Mouse (Mus musculus) CH12.LX (cell line): Measurements from ENCODE around the gene Slc38a10. TPM values are rescaled to one million over a fixed set of nuclear protein-coding genes. Genes with fewer than 3 reads are reported as not detected.

ENCODE experiments used
- DNase-seq: peaks from one replicate; pipeline ENCODE4 v3.0.0-alpha.2; 2013; ENCODE audit errors: extremely low read depth
- H3K27ac ChIP-seq: 2 replicates; pipeline ENCODE4 v1.5.1; 2012; ENCODE audit warnings: low read depth, mild to moderate bottlenecking, control low read depth, moderate library complexity; ENCODE audit not compliant: insufficient read depth
- H3K27me3 ChIP-seq: replicated peaks from 2 replicates; pipeline ENCODE3; 2012; ENCODE audit warnings: inconsistent platforms
- H3K36me3 ChIP-seq, 2 experiments: replicated peaks in 1 of 2; 2 replicates each; pipeline versions ENCODE3 to v1.6.1; 2012; ENCODE audit warnings: inconsistent platforms in 1 of 2, low read length in 1 of 2, mild to moderate bottlenecking in 1 of 2, mixed read lengths in 1 of 2, moderate library complexity in 1 of 2; ENCODE audit not compliant: control insufficient read depth in 1 of 2, insufficient read depth in 1 of 2
- H3K4me1 ChIP-seq, 2 experiments: 2 replicates each; pipeline ENCODE4 v1.6.1; 2012; ENCODE audit warnings: inconsistent platforms in 1 of 2, moderate library complexity in 1 of 2; ENCODE audit not compliant: insufficient read depth in 2 of 2, control insufficient read depth in 1 of 2
- H3K4me2 ChIP-seq: 2 replicates; pipeline ENCODE4 v1.6.1; 2012; ENCODE audit warnings: low read depth, mild to moderate bottlenecking, control low read depth; ENCODE audit not compliant: poor library complexity, insufficient read depth, severe bottlenecking
- H3K4me3 ChIP-seq, 3 experiments: fragments of 150-350 bp in 1 of 3; sonication (generic) in 1 of 3; replicated peaks in 1 of 3; 2 replicates each; pipeline versions ENCODE3 to v1.5.1; 2011 to 2012; ENCODE audit warnings: low read depth in 2 of 3, low read length in 2 of 3, mild to moderate bottlenecking in 2 of 3, moderate library complexity in 2 of 3, control low read depth in 1 of 3, improper control_type of control experiment in 1 of 3, inconsistent platforms in 1 of 3, mixed read lengths in 1 of 3; ENCODE audit not compliant: poor library complexity in 1 of 3
- H3K79me2 ChIP-seq: replicated peaks from 2 replicates; pipeline ENCODE4 v1.6.1; 2012; ENCODE audit warnings: mild to moderate bottlenecking, moderate library complexity; ENCODE audit not compliant: control insufficient read depth, poor library complexity, insufficient read depth, severe bottlenecking; ENCODE audit errors: extremely low read depth
- H3K9ac ChIP-seq: 2 replicates; pipeline ENCODE4 v1.6.1; 2012; ENCODE audit warnings: low read depth, mild to moderate bottlenecking, control low read depth, moderate library complexity; ENCODE audit not compliant: insufficient read depth
- H3K9me3 ChIP-seq: replicated peaks from 2 replicates; pipeline ENCODE3; 2012; ENCODE audit warnings: low read length, inconsistent platforms, mixed read lengths
- CHD2 ChIP-seq: IDR thresholded peaks from 2 replicates; pipeline ENCODE4 v1.6.1; 2011; ENCODE audit warnings: low read length, improper control_type of control experiment
- CTCF ChIP-seq, 2 experiments: IDR thresholded peaks in 1 of 2; conservative IDR thresholded peaks in 1 of 2; 2 replicates each; pipeline ENCODE4 v1.5.1; 2011 to 2012; ENCODE audit warnings: low read depth in 2 of 2, low read length in 2 of 2, improper control_type of control experiment in 1 of 2, inconsistent platforms in 1 of 2, mild to moderate bottlenecking in 1 of 2, moderate library complexity in 1 of 2
- HCFC1 ChIP-seq: IDR thresholded peaks from 2 replicates; pipeline ENCODE4 v1.6.1; 2012; ENCODE audit warnings: low read depth, mild to moderate bottlenecking, inconsistent platforms, low read length, improper control_type of control experiment
- IRF4 ChIP-seq: IDR thresholded peaks from 2 replicates; pipeline ENCODE4 v1.6.1; 2014; ENCODE audit warnings: low read depth, mild to moderate bottlenecking, inconsistent platforms, low read length, improper control_type of control experiment
- JUND ChIP-seq: conservative IDR thresholded peaks from 2 replicates; pipeline ENCODE4 v1.6.1; 2011; ENCODE audit warnings: low read depth, low read length, improper control_type of control experiment
- KAT2A ChIP-seq: IDR thresholded peaks from 2 replicates; pipeline ENCODE4 v1.6.1; 2012; ENCODE audit warnings: low read length, improper control_type of control experiment, inconsistent platforms; ENCODE audit not compliant: insufficient replicate concordance
- MAX ChIP-seq: IDR thresholded peaks from 2 replicates; pipeline ENCODE4 v1.6.1; 2011; ENCODE audit warnings: low read length, improper control_type of control experiment
- MYC ChIP-seq: IDR thresholded peaks from 2 replicates; pipeline ENCODE4 v1.6.1; 2011; ENCODE audit warnings: low read depth, mild to moderate bottlenecking, improper control_type of control experiment, low read length
- NELFE ChIP-seq: IDR thresholded peaks from 2 replicates; pipeline ENCODE4 v1.6.1; 2011; ENCODE audit warnings: low read depth, low read length, improper control_type of control experiment
- POLR2A ChIP-seq: IDR thresholded peaks from 2 replicates; pipeline ENCODE4 v1.6.1; 2011; ENCODE audit warnings: low read depth, mild to moderate bottlenecking, improper control_type of control experiment, low read length
- POLR2AphosphoS2 ChIP-seq: IDR thresholded peaks from 2 replicates; pipeline ENCODE4 v1.6.1; 2011; ENCODE audit warnings: low read depth, low read length, improper control_type of control experiment
- RAD21 ChIP-seq: IDR thresholded peaks from 2 replicates; pipeline ENCODE4 v1.6.1; 2011; ENCODE audit warnings: low read depth, mild to moderate bottlenecking, low read length, improper control_type of control experiment, moderate library complexity
- SIN3A ChIP-seq: IDR thresholded peaks from 2 replicates; pipeline ENCODE4 v1.6.1; 2012; ENCODE audit warnings: low read length, improper control_type of control experiment, inconsistent platforms
- SMC3 ChIP-seq: IDR thresholded peaks from 2 replicates; pipeline ENCODE4 v1.6.1; 2011; ENCODE audit warnings: low read depth, low read length, improper control_type of control experiment
- TCF12 ChIP-seq: IDR thresholded peaks from 2 replicates; pipeline ENCODE4 v1.6.1; 2014; ENCODE audit warnings: low read depth, mild to moderate bottlenecking, inconsistent platforms, low read length, improper control_type of control experiment
- USF2 ChIP-seq: conservative IDR thresholded peaks from 2 replicates; pipeline ENCODE4 v1.6.1; 2011; ENCODE audit warnings: low read depth, low read length, improper control_type of control experiment
- ZC3H11A ChIP-seq: IDR thresholded peaks from 2 replicates; pipeline ENCODE4 v1.6.1; 2012; ENCODE audit warnings: low read depth, mild to moderate bottlenecking, inconsistent platforms, low read length, improper control_type of control experiment
- ZMIZ1 ChIP-seq: IDR thresholded peaks from 2 replicates; pipeline ENCODE4 v1.6.1; 2012; ENCODE audit warnings: low read depth, mild to moderate bottlenecking, inconsistent platforms, low read length, improper control_type of control experiment
- ZNF384 ChIP-seq: IDR thresholded peaks from 2 replicates; pipeline ENCODE4 v1.6.1; 2012; ENCODE audit warnings: low read depth, low read length, improper control_type of control experiment, inconsistent platforms
- dilution Hi-C: fragments of 300-500 bp; cut with MboI; formaldehyde crosslinking; loops from 2 replicates; pipeline ENCODE4 v1.14.3; 2020; ENCODE audit warnings: low sequenced_read_pairs; ENCODE audit not compliant: extremely low pct_unique_long_range_greater_than_20kb, extremely low pct_ligation_motif_present
- in situ Hi-C: fragments of 300-500 bp; cut with MboI; formaldehyde crosslinking; loops from 3 replicates; pipeline ENCODE4 v1.14.3; 2019; ENCODE audit warnings: low sequenced_read_pairs, low pct_ligation_motif_present, low pct_unique_long_range_greater_than_20kb, mixed read lengths
- polyA plus RNA-seq: library from polyadenylated mRNA; unstranded; fragments of >175 nt; gene quantifications from 2 replicates; pipeline ENCODE4 v1.2.1, GENCODE M21; 2012; ENCODE audit warnings: low read depth; ENCODE audit not compliant: insufficient read length
- total RNA-seq, 2 experiments: library from RNA; depleted of rRNA; stranded (reverse); fragments of 300-350 nt in 1 of 2; fragments of >200 nt in 1 of 2; gene quantifications; 2 replicates each; pipeline ENCODE4 v1.2.3; 2012 to 2014

Slc38a10 gene
- total and polyA plus RNA-seq, 3 experiments: 47.1 to 97.6 (median 75.6) TPM

GRCm38 (mm10) chr11:120107026-120107425, 44.1 kb downstream of the Slc38a10 start:
- Histone ChIP-seq H3K79me2 (no peaks in the 10 kb centered on the region), H3K4me1 (no peaks in the 10 kb centered on the region), H3K27me3 (no peaks in the 10 kb centered on the region), H3K36me3 (peaks cover 65 to 90% of the 10 kb centered on the region in 2 experiments), H3K4me2 (no peak overlapping the region), H3K9ac (no peak overlapping the region), H3K9me3 (no peaks in the 10 kb centered on the region), H3K4me3 (no peak overlapping the region), H3K27ac (no peak overlapping the region)
- DNase-seq: no peak
- dilution Hi-C loops (no loop called here), in situ Hi-C loops (no loop called here)
- TF ChIP-seq IRF4 (no peak), POLR2AphosphoS2 (no peak), RAD21 (no peak), ZNF384 (no peak), CHD2 (no peak), KAT2A (no peak)

- TF ChIP-seq POLR2AphosphoS2: no peak
- dilution Hi-C loops (no loop called here), in situ Hi-C loops (no loop called here)
- Histone ChIP-seq H3K4me1 (peaks cover 5 to 20% of the 10 kb centered on the region in 2 experiments), H3K27ac (no peak overlapping the region), H3K9ac (no peak overlapping the region), H3K9me3 (no peaks in the 10 kb centered on the region), H3K79me2 (no peaks in the 10 kb centered on the region; the same call in 1 of the 2 replicates), H3K36me3 (peaks cover 51 to 73% of the 10 kb centered on the region in 2 experiments), H3K4me2 (no peak overlapping the region), H3K4me3 (no peak overlapping the region), H3K27me3 (no peaks in the 10 kb centered on the region)
- no peak for DNase-seq
Observed at GRCm38 (mm10) chr11:120103431-120103997, 47.6 kb downstream of the Slc38a10 start.

GRCm38 (mm10) chr11:120101036-120101435, 50.1 kb downstream of the Slc38a10 start:
- peaks cover 36 to 57% of the 10 kb centered on the region in 2 experiments for H3K36me3 ChIP-seq
- DNase-seq: peak; percentile 87
- H3K4me2 ChIP-seq: no peak overlapping the region
- H3K9ac ChIP-seq: no peak overlapping the region
- no peaks in the 10 kb centered on the region for H3K9me3 ChIP-seq
- H3K27me3 ChIP-seq: no peaks in the 10 kb centered on the region
- H3K4me3 ChIP-seq: no peak overlapping the region
- peaks cover 8 to 35% of the 10 kb centered on the region in 2 experiments for H3K4me1 ChIP-seq
- no peak overlapping the region for H3K27ac ChIP-seq
- dilution Hi-C loops: no loop called here
- TF ChIP-seq RAD21 (peak; percentile 85), IRF4 (peak; percentile 49; the same call in 1 of the 2 replicates), NELFE (0 out of 2 replicates have a peak, but pooled peaks have one; percentile 18), SMC3 (peak; percentile 88), SIN3A (0 out of 2 replicates have a peak, but pooled peaks have one; percentile 23), POLR2A (peak; percentile 28; the same call in 1 of the 2 replicates), ZMIZ1 (no peak), MAX (no peak), CTCF (conservative IDR thresholded peaks at IDR 0.05 in 1 of 2, IDR thresholded peaks at IDR 0.05 in 1 of 2; ENCODE audit: low read depth in 2 of 2, low read length in 2 of 2) (peak; percentile 87 to 95), TCF12 (no peak), JUND (0 out of 2 replicates have a peak, but pooled peaks have one; percentile 11), MYC (peak; percentile 49; the same call in 1 of the 2 replicates), POLR2AphosphoS2 (peak; percentile 51; the same call in 1 of the 2 replicates), ZC3H11A (peak; percentile 22; the same call in 1 of the 2 replicates), USF2 (no peak), HCFC1 (peak; percentile 24)
- TF ChIP-seq, all 38 proteins: peak for 12
- no peaks in the 10 kb centered on the region; the same call in 1 of the 2 replicates for H3K79me2 ChIP-seq
- in situ Hi-C loops: no loop called here
